Mouse (Mus musculus) megakaryocyte progenitor cell, adult 5-6 weeks (primary cell): ENCODE measurements at regions not wholly inside any gene's neighbourhood (a gene's known extent, or its start where the extent isn't known, plus 50 kb on each side); places are given as distances from the start of the nearest gene placed in this dataset.

Experiments
- ATAC-seq: replicated peaks from 2 replicates; pipeline ENCODE4 v1.8.0; 2016; ENCODE audit warnings: mild to moderate bottlenecking, moderate TSS enrichment, inconsistent platforms; ENCODE audit not compliant: poor library complexity

DNA sequence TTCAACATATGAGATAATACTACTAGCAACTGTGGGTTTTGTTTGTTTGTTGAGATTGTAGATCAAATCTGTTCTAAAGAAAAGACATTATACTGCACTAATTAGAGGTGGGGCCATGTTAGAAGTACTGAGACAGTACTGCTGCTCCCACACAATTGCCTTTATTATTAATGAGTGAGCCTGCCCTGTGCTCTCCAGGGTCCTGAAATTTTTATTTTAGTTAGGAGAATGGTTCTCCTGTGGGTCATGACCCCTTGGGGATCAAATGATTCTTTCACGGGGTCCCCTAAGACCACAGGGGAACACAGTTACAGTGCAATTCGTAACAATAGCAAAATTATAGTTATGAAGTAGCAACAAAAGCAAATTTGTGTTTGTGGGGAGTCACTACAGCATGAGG is 268.8 kb downstream of the Gm9195 start:
- no peak for ATAC-seq

DNA sequence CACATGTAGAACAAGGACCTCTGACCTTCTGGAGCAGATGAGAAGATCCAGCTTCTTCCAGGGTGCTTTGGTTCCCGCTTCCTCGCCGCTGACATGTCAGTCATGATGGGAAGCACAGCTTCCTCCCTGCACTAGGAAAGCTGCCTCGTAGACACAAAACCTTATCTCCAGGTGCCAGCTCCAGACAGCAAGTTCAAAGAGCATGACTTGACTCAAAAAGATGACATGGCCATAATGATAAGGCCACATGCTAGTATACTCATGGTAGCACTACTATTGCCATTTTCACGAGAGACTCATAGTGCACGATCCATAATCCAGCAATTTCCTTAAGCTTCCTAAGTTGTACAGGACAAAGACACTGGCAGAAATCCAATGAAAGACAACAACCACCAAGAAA is 272.1 kb downstream of the Gm9195 start:
- ATAC-seq: no peak

DNA sequence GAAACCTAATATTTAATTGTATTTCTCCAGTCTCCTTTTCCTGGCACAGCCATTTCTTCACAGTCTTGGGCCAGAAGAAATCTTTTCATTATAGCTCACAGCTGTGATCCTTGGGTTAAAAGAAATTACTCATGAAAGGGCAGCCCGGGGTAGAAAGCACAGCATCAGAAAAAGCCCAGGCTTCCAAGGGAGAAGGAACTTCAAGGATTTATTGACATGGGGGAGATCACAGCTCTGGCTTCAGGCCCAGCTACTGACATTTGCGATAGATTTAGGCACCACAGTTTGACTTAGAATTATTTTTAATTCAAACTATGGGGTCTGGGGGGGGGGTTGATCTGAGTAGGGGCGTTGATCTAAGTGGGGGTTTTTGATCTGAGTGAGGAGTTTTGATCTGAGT is 291.3 kb downstream of the Gm9195 start:
- ATAC-seq: no peak

GRCm38 (mm10) chr14:72199900-72200299 is 291.7 kb downstream of the Gm9195 start:
- no peak for ATAC-seq

DNA sequence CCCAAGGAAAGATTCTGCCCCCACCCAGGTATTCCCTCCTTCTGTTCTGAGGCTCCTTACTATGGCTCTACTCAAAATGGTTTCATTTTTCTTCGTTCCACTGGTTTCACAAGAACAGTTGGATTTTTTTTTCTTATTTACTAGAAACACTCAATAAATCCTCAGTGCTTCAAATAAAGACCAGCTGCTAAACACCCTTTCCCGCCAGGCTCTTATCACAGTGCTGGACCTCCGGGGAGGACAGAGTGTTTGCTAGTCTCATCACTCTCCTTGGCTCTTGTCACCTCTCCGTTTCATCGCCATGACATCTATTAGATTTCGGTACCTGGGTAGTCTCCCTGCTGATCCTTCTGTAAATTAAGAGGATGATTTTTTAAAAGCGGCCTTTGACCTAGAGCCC is 293.7 kb downstream of the Gm9195 start:
- no peak for ATAC-seq

DNA sequence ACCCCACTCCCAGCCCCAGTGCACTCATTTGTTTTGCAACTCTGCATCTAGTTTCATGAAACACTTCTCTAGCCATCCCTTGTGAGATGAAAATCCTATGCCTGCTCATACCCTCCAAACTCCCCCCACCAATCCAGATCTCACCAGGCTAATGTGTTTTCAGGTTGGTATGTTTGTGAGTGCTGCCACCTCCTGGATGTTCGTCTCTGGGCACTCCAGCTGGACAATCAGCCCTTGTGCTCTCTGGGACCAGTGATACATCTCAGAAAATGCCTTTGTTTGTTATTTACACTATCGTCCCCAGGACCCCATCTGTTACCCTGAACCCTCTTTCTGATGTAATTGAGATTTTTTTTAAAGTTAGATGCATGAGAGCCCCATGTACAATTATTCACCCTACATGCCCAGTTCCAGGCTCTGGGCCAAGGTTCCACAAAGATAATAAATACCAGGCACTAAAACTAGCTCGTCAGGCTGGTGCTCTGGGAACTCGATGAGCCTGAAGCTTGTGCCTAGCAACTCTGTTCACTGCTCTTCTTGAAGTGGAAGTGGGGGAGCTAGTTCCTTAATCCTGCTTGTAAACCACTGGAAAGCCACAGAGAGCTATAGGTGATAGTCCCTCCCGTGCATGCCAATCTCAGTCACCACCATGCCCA is 304.2 kb downstream of the Gm9195 start:
- no peak for ATAC-seq

- no peak for ATAC-seq
Observed at GRCm38 (mm10) chr14:72175751-72176150, 315.9 kb downstream of the Gm9195 start.

- ATAC-seq: no peak
Observed at GRCm38 (mm10) chr14:72172549-72173405, 318.9 kb downstream of the Gm9195 start.

DNA sequence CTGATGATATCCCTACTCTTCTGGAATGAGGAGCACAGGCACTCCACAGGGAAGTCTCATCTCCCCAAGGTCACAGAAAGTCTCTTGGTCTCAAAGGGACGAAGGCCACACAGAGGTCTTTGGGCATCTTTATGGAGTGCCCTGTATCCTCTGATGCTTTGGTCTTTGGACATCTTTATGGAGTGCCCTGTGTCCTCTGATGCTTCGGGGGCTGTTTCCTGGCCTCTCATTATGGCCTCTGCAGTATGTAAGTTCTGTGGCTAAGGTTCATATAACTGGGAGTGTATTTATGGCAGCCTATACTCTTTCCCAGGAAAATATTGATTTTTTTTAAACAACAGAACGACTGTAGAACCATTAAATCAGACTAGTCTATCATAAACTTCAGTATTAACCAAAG is 319.9 kb downstream of the Gm9195 start:
- ATAC-seq: no peak

DNA sequence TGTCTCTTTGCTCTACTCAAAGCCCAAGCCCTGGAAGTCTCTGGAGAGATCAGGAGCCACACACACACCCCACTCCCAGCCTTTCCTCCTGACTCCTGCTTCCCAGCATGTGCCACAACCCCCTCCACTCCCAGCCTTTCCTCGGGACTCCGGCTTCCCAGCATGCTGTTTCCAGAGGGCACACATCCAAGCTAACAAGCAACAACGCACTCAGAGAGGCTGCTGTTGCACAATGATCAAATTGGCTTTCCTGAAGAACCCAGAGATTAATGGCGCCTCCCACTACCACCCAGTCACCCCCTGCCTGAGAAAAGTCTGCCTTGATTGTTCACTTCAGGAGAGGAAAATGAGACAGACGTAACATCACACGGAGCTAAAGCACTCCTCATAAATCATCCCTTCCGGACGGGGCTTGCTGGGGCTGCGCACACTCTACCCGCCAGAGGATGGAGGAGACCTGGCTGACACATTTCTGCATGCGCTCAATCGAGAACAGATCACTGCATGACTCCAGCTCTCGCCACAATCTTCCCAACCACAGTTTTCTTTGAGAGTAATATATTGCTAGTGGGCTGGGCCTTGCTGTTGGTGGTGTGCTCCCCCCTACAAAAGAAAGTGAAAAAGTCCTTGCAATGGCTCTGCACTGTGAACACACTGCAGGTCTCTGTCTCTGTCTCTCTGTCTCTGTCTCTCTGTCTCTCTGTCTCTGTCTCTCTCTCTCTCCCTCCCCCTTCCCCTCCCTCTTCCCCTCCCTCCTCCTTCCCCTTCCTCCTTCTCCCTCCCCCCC is 332.9 kb downstream of the Gm9195 start:
- ATAC-seq: no peak

GRCm38 (mm10) chr14:72155197-72155907 is 336.3 kb downstream of the Gm9195 start:
- no peak for ATAC-seq

- no peak for ATAC-seq
Observed at GRCm38 (mm10) chr14:72151676-72152075, 340.0 kb downstream of the Gm9195 start.

DNA sequence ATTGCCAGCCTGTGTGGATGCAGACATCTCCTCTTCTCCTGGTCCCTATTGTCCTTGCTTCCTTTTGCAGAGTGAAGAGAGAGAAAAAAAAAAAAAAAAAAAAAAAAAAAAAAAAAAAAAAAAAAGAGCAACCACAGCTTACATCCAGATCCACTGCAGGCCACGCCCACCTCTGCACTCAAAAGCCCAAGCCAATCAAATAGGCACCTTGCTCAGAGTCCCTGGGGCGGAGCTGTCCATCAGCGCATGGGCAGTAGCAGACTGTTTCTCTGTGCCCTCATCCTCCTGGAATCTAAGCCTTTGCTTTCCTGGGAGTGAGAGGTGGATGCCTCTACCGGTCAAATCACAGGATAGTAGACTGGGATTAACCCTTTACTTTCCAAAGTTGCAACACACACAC is 342.2 kb downstream of the Gm9195 start:
- ATAC-seq: no peak

DNA sequence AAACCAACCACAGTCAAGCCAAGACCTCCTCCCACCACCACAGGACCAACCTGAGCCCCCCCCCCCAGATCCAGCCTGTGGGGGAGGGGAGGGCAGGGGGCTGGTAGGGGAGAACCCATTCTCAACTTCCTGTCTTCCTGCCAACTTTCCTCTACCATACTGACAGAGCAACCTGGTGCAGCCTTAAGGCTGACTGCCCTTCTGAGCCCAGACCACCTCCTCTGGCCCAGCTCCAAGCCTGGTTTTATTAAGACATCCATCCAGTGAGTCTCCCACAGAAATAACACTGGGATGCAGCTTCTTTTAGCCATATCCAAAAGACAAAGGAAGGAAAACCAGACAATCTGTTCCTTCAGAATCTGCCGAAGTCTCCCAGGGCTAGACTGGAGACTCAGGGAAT is 342.8 kb downstream of the Gm9195 start:
- no peak for ATAC-seq

- ATAC-seq: no peak
Observed at GRCm38 (mm10) chr14:72146381-72146780, 345.3 kb downstream of the Gm9195 start.

DNA sequence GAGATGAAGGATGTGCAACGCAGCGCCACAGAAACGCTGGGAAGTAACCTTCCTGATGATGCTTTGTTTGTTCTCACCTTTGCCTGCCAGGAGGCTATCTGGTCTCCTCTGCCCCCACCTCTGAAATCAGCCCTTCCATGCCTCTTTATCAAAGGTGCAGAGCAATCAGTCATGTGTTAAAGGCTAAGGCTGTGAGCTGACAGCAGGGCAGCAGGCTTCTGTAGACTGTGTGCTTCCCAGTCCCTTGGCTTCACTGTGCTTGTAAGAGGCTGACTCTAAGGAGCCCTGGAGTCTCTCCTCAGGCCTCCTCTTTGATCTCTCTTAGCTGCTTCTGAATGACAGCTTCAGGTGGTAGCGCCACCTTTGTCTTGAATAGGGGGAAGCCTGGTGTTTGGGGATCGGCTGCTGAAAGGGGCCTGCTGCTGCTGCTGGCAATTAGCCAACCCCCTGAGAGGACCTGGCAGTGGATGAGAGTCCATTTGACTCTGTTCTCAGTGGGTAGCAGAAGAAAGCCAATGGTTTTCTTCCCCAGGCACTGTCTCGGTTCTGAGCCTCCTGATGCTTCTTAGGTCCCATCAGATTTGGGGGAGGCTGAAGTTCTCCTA is 348.7 kb downstream of the Gm9195 start:
- no peak for ATAC-seq

DNA sequence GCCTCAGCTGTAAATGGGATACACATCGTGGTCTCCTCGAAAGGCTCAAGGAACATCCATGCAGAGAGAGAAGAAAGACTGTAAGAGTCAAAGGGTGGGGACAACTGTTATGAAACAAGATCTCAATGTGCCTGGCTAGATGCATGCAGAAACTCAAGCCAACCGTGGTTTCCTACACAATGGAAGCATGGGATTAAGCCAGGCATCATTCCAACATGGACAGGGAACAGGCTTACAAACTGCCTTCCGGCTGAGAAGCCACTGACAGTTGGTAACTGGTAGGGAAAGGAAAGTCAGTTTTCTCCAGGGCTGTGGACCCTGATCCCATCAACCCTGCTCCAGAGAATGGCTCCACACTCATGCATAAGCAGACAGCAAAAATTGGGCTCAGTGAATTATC is 350.5 kb downstream of the Gm9195 start:
- ATAC-seq: no peak

GRCm38 (mm10) chr14:72130149-72130548 is 361.5 kb downstream of the Gm9195 start:
- ATAC-seq: no peak

- no peak for ATAC-seq
Observed at GRCm38 (mm10) chr14:72121786-72122185, 369.9 kb downstream of the Gm9195 start.

- ATAC-seq: no peak
Observed at GRCm38 (mm10) chr14:72121006-72121405, 370.6 kb downstream of the Gm9195 start.

DNA sequence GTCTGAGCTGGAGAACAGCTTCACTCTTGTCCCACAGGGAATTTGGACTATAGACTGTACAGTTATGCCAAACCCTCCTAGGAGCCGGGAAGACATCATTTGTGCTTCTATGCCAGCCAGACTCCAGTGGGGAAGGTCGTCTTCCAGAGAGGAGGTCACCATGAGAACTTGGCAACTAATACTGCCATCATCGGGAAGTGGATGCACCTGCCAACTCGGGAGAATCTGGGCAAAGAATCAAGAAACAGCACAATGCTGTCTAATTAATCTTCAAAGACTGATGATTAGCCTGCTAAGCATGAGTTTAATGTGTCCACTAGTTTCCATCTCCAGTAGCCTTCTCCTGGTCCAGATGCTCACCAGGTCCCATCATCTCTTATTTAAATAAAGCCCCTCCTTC is 374.8 kb downstream of the Gm9195 start:
- no peak for ATAC-seq
